Mouse (Mus musculus): ENCODE measurements around the gene Cnpy3. TPM values are rescaled to one million over a fixed set of nuclear protein-coding genes. Genes with fewer than 3 reads are reported as not detected.

The Cnpy3 gene
- 10 to 100 TPM; 51.7 to 54.6 TPM for total RNA-seq (2023)

DNA sequence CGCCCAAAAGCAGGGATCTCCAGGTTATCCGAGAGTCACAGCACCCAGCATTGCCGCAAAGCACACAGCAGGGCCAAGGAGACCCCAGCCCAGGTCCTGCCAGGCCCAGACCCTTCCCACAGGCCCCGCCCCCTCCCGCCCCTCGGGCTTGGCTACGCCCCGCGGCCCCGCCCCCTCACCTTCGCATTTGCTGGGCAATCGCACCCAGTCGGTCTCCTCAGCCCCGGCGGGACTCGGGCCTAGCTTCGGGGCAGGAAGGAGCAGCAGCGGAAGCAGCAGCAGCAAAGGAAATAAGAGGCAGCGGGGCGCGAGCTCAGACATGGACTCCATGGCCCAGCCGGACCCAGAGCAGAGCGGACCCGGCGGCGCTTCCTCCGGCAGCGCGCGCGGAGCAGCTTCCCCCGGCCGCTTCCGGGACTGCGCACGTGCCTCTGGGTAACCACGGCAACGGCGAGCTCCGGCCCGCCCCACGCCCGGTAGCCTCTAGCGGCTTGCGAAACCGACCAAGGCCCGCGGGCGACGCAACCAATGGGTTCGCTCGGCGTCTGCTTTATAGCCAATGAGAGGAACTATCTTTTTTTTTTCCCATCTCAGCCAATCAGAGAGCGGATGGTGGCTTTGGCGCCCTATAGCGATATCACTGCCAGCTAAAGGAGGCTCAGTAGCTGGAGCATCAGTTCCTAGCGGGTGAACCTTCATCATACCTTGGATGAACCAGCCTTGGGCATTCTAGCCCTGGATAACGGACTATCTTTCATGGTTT is at the start of gene Cnpy3:
Gene Cnpy3, minus strand, starts transcription at position 421 of the 763 bp plus-strand sequence.

DNA sequence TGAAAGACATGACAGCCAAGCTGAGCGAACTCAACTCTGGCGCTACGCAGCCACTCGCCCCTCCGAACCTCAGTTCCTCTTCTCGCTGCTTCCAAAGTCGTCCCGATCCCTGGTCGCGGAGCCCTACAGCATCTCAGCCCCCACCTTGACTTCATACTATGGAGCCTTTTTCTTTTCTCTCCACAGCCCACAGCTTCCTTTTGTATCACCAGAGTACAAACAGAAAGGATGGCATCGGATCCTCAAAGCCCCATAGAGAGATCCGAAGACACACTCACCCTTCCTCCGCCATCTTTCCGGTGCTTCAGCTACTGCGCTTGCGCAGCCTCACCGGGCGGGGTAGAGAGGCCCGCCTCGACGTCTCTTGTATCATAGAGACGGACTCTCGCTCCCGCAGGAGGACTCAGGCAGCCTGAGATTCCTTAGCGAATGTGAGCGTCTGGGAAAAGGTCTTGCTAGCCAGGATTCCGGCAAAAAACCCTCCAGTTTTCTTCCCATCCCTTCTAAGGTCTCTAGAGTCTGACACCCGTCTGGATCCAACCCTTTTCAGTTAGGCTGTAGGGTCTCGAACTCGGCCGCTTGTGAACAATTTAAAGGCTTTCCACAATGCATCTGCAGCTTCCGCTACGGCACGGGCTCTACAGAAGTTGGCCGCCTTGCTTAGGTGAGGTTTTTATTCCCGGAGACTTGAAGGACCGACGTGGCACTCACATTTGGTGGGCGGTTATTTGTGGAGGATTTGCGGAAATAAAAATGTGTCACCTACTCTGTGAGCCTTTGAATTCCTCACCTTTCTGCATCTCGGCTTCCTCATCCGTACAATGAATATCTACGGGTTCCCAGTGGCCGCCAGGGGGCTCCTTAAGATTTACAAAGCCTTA is 30.6 kb upstream of the Cnpy3 start, which contains the start of gene Rpl7l1:
Gene Rpl7l1, minus strand, starts transcription at position 332 of the 881 bp plus-strand sequence.

DNA sequence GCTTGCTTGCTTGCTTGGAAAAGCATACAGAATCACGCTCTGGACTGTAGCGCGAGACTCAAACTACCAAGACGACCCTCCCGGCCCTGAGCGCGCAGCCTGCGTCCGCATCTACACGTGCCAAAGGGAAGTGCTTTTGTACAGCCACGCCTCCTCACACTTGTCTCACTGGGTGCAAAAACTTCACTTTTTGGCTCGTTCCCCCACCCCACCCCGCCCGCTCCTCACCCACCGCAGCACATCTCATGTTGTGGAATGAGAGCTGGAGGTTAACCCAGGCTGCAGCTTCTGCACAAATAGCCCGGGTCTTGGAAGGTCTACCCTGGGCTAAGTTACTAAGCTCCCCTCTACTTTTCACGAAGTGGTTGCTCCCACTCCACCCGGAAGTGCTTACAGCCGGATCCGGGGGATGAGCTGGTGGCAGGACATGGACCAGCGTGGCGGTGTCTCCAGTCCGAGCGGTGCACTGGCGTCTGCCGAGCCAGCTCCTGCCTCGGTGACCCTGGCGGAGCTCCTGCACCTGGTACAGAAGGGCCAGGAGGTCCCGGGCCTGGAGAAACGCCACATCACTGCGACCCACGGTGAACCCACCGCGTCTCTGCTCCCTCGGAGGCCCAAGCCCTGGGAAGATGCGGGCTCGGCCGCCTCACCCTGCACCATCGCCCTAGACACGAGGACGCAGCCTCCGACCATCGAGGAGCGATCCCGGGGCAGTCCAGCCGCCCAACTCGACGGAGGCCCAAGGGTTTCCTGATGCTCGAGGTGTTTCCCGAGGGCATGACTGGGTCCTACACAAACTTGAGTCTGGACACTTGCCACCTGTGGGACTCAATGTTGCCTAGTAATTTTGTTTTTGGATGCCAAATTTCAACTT is 20.6 kb upstream of the Cnpy3 start, which contains the start of gene 2310039H08Rik:
Gene 2310039H08Rik, plus strand, starts transcription at position 232 of the 874 bp plus-strand sequence.

DNA sequence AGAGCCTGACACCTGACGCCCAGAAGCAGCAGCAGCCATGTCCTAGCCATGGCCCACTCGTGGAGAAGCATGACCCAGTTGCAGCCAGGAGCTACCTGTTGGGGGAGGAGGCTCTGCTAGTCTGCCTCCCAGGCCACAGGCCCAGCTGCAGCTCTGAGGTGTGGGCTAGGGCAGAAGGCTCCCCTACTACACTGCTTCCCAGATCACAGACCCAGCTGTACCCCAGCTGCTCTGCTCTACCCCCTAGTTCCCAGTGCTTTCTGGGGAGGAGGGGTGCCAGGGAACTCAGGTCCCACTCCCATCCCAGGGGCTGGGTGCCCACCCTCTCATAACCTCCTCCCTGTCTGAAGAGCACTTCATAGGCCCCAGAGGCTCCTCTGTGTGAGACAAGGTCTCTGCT is 11.5 kb upstream of the Cnpy3 start, which contains the start of gene Ptcra:
Gene Ptcra, minus strand, starts transcription at position 169 of the 400 bp plus-strand sequence.

DNA sequence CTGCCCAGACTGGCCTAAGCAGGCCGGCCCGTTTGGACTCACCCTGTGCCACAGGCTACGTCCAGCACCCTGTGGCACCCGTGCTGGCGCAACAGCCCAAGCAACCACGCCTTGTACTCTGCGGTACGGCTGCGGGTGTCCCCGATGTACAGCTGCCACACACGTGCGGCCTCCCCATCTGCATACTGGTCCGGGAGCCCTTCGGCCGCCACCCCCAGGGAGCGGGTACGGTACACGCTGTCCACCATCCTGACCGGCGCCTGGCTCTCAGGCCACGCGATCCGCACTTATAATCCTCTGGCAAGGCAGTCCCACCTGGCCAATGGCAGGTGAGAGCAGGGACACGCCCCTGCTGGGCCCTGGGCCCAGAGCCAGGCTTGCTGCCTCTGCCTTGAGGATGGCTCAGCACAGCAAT is 23.1 kb downstream of the Cnpy3 start, which contains the start of gene Gnmt:
Gene Gnmt, minus strand, starts transcription at position 265 of the 415 bp plus-strand sequence.

DNA sequence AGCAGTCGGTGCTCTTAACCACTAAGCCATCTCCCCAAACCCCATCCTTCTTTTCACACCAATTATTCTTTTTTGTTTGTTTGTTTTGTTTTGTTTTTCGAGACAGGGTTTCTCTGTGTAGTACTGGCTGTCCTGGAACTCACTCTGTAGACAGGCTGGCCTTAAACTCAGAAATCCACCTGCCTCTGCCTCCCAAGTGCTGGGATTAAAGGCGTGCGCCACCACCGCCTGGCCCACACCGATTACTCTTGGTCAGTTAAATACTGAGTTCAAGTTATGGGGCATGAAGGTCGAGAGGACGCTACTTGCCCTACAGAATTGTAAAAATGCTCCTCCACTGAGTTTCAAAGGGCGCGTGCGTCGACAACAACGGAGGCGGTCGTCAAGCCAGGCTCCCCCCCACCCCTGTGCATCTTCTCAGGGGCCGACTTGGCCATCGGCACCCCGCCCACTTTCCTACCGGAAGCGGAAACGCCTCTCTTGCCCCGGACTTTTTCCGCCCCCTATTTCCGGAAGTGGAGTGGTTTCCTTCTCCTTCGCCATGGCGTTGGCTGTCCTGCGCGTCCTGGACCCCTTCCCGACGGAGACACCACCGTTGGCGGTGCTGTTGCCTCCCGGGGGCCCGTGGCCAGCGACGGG is 40.9 kb downstream of the Cnpy3 start, which contains the start of gene Pex6:
Gene Pex6, plus strand, starts transcription at position 505 of the 639 bp plus-strand sequence.

DNA sequence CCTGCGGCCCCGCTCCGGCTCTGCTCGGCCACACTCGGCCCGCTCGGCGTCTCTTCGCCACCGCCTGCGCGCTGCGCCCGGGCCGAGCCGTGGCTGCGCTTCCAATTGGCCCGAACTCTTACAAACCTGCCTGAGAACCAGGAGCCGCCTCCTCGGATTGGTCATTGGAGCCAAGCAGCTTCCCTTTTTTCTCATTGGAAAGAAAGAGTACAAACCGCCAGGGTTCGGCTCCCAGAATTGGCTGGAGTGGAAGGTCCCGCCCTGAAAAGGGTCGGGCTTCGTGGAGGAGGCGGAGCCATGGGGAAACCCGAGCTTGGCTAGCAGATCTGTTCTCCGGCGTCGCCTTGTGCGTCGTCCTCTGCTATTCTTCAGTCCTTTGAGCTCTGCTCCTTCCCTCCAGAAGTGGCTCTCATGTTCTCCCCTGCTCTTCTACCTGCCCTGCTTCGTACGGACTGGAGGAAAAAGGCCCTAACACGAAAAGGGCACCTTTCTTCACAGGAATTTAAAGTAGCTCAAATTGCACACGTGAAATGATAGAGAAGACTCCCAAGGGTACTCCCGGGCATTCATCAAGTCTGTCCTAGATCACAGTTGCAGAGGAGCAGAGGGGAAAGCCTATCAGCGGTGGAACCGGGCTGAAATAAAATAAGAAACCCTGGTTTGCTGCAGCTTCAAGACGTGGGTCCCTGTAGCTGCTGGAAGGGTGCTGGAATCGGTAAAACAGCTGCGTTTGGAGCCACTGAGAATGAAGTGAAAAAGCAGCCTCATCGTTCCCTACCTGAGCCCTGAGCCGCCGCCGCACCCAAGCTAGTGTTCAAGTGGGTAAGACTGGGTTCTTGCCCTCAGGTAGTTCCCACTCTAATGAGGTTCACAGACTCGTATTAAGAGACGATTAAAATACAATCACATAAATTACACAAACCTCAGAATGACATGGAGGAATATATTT is 46.9 kb downstream of the Cnpy3 start, which contains the start of gene Ppp2r5d:
Gene Ppp2r5d, minus strand, starts transcription at position 225 of the 949 bp plus-strand sequence.

Other genes starting within 250 kb of the Cnpy3 start
- gene Cul9, start 205.8 kb downstream of the Cnpy3 start, total RNA-seq (2023) = 10 to 100 TPM; 14.3 to 16.6 TPM
- gene Srf, start 196.0 kb downstream of the Cnpy3 start, total RNA-seq (2023) = 10 to 100 TPM; 74.1 to 76.7 TPM
- not detected for gene Ptk7, start 122.7 kb downstream of the Cnpy3 start, total RNA-seq (2023)
- 10 to 100 TPM; 13.0 to 16.7 TPM for gene Klc4, start 106.2 kb downstream of the Cnpy3 start, total RNA-seq (2023)
- 10 to 100 TPM; 30.7 to 32.8 TPM for gene Mrpl2, start 106.0 kb downstream of the Cnpy3 start, total RNA-seq (2023)
- 1 to 10 TPM; 6.7 to 7.6 TPM for gene Cul7, start 101.9 kb downstream of the Cnpy3 start, total RNA-seq (2023)
- 10 to 100 TPM; 28.2 to 34.0 TPM for gene Rrp36, start 77.9 kb downstream of the Cnpy3 start, total RNA-seq (2023)
- 10 to 100 TPM; 44.8 to 46.6 TPM for gene Mea1, start 73.4 kb downstream of the Cnpy3 start, total RNA-seq (2023)
- 10 to 100 TPM; 42.8 to 54.6 TPM for gene Klhdc3, start 71.3 kb downstream of the Cnpy3 start, total RNA-seq (2023)
- 10 to 100 TPM; 46.9 to 48.3 TPM for gene Ppp2r5d, start 47.1 kb downstream of the Cnpy3 start, total RNA-seq (2023)
- gene Pex6, start 40.8 kb downstream of the Cnpy3 start, total RNA-seq (2023) = 10 to 100 TPM; 27.9 to 32.0 TPM
- 1 to 10 TPM; 1.8 to 6.1 TPM for gene Gnmt, start 23.0 kb downstream of the Cnpy3 start, total RNA-seq (2023)
- gene Ptcra, start 11.5 kb upstream of the Cnpy3 start, total RNA-seq (2023) = not detected
- 10 to 100 TPM; 16.8 to 24.2 TPM for gene 2310039H08Rik, start 20.4 kb upstream of the Cnpy3 start, total RNA-seq (2023)
- gene Rpl7l1, start 30.5 kb upstream of the Cnpy3 start, total RNA-seq (2023) = 10 to 100 TPM; 54.9 to 65.9 TPM
- gene Bicral, start 106.3 kb upstream of the Cnpy3 start, total RNA-seq (2023) = 10 to 100 TPM; 39.4 to 55.6 TPM
- 10 to 100 TPM; 15.6 to 16.2 TPM for gene Tbcc, start 138.5 kb upstream of the Cnpy3 start, total RNA-seq (2023)
- not detected for gene Prph2, start 158.2 kb upstream of the Cnpy3 start, total RNA-seq (2023)

Data from T-cell, adult 66 days (primary cell).